Mouse (Mus musculus): ENCODE measurements around the gene Gigyf1. TPM values are rescaled to one million over a fixed set of nuclear protein-coding genes. Genes with fewer than 3 reads are reported as not detected.

Gigyf1 gene
- polyA plus RNA-seq, 1 experiment, result 9.6 TPM

- no peak for DNase-seq (ENCODE audit: low read depth, low spot score)
- WGBS, result 70% methylated on average over 6 of the region's 6 CpGs
Observed at GRCm38 (mm10) chr5:137565744-137566143, 47.4 kb downstream of the Gigyf1 start.

DNA sequence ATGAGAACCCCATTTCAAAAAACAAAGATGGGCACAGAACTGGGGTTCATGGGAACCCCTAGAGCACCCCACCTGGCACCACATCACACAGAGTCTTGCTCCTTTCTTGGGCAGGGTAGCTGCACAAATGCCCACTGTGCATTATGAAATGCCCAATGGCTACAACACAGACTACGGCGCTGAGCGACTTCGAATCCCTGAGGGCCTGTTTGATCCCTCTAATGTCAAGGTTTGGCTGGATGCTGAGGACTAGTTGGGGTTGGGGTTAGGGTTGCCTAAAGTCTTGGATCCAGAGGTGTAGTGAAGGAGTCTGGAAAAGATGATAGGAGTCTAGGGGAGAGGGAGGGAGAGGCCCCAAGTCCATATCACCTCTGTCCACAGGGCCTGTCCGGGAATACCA lies 48.1 kb downstream of the Gigyf1 start:
- WGBS, result 94% methylated on average over 5 of the region's 5 CpGs
- DNase-seq (ENCODE audit: low read depth, low spot score), result no peak

- DNase-seq (ENCODE audit: low read depth, low spot score), result no peak
- whole genome bisulfite sequencing, result 78% methylated on average over 8 of the region's 8 CpGs
Observed at GRCm38 (mm10) chr5:137568223-137568798, 50.0 kb downstream of the Gigyf1 start.

DNA sequence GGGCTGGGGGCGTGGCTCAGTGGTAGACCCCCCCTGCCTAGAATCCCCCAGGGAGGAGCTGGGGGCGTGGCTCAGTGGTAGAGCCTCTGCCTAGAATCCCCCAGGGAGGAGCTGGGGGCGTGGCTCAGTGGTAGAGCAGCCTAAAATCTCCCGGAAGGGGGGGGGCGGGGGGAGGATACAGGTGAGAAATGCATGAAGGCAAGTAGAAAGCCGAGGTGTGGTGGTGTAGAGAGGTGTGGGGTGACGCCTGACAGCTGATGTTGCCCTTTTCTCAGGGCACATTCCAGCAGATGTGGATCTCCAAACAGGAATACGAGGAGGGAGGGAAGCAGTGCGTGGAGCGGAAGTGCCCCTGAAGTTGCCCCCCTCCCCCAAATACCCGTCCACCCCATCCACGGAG lies 50.7 kb downstream of the Gigyf1 start:
- WGBS, result 63% methylated on average over 12 of the region's 12 CpGs
- no peak for DNase-seq (ENCODE audit: low read depth, low spot score)

DNA sequence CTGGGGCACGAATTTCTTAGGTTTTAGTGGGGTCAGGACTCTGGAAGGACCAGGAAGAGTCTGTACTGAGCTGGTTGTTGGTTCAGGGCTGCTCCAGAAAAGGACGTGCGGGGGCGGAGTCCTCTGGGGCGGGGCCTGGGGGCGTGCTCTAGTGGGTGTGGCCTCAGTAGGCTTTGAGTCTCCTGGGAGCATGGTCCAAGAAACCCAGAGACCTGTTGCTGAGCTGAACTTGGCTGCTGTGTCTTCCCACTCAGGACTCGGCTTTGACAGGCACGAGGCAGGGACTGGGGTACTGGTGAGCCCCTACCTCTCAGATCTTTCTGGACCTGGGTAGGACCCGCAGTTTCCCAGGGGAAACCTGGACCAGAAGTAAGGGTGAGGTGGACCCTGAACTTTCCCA lies 51.3 kb downstream of the Gigyf1 start, which contains the start of gene Tfr2:
Tfr2 (plus strand) TSS at position 176 of the 400 bp plus-strand sequence.
- peak; percentile 32 for DNase-seq (ENCODE audit: low read depth, low spot score)
- 10% methylated on average over 9 of the region's 9 CpGs for WGBS

DNA sequence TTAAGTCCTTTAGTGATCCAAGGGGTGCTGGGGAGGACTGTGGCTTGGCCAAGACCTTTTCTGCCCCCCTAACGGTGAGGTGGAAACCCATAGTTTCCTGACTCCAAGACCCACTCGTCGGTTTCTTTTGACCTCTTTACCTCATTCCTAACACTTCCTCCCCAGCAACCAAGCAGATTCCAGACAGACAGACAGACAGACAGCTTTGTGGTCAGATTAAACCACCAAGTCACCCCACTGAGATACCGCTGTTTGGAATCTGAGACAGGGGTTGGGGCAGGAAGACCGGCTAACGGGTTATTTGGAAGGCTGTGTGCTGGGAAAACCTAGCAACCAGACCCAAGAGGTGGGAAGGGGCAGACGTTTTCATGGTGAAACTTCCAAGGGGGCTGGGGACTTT lies 51.8 kb downstream of the Gigyf1 start:
- DNase-seq (ENCODE audit: low read depth, low spot score), result no peak
- 62% methylated on average over 7 of the region's 7 CpGs for WGBS

DNA sequence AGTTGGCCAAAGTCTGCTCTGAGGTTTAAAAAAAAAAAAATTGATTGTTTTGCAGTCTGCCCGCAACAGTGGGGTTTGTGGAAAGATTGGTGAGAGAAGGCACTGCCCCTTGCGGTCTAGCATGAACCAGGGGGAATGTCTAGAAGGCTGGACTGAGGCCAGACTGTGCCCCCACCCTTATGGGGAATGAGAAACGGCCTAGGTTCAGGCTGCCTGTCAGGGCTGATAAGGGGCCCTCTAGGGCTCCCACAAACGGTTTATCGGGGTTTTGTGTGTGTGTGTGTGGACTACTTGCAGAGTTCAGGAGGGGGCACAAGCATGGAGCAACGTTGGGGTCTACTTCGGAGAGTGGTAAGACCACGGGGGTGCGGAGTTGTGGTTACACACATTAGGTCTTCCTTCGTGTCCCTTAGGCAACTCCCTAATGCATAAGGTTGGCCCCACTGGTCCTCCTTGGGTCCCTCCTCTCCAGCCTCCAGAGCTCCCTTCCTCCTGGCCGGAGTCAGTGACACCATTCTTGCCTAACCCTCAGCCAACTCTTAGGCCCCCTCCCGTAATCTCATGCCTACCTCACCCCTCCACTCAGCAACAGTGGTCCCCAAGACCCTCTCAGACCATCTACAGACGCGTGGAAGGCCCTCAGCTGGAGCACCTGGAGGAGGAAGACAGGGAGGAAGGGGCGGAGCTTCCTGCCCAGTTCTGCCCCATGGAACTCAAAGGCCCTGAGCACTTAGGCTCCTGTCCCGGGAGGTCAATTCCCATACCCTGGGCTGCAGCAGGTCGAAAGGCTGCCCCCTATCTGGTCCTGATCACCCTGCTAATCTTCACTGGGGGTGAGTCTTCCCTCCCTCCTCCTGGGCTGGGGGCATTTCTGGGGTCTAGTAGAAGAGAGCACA lies 52.6 kb downstream of the Gigyf1 start:
- no peak for DNase-seq (ENCODE audit: low read depth, low spot score)
- 75% methylated on average over 17 of the region's 17 CpGs for WGBS

GRCm38 (mm10) chr5:137574470-137574901 lies 56.1 kb downstream of the Gigyf1 start:
- no peak for DNase-seq (ENCODE audit: low read depth, low spot score)
- 12% methylated on average over 27 of the region's 27 CpGs for WGBS

Other genes starting within 250 kb of the Gigyf1 start
- 5.2 and 6.9 TPM in 2 replicates for gene Ache, start 231.0 kb upstream of the Gigyf1 start, polyA plus RNA-seq (2012; rRNA removed)
- 10.4 and 13.2 TPM in 2 replicates for gene Ufsp1, start 223.9 kb upstream of the Gigyf1 start, polyA plus RNA-seq (2012; rRNA removed)
- 99.8 and 108 TPM in 2 replicates for gene Srrt, start 210.9 kb upstream of the Gigyf1 start, polyA plus RNA-seq (2012; rRNA removed)
- gene Trip6, start 204.1 kb upstream of the Gigyf1 start, polyA plus RNA-seq (2012; rRNA removed), result 11.4 and 12.7 TPM in 2 replicates
- 9.6 and 13.0 TPM in 2 replicates for gene Slc12a9, start 185.0 kb upstream of the Gigyf1 start, polyA plus RNA-seq (2012; rRNA removed)
- gene Ephb4, start 168.4 kb upstream of the Gigyf1 start, polyA plus RNA-seq (2012; rRNA removed), result 36.5 and 43.7 TPM in 2 replicates
- gene Zan, start 41.5 kb upstream of the Gigyf1 start, polyA plus RNA-seq (2012; rRNA removed), result 1.4 and 2.8 TPM in 2 replicates
- 46.9 and 57.9 TPM in 2 replicates for gene Pop7, start 16.0 kb upstream of the Gigyf1 start, polyA plus RNA-seq (2012; rRNA removed)
- not detected in 2 replicates for gene Epo, start 14.7 kb downstream of the Gigyf1 start, polyA plus RNA-seq (2012; rRNA removed)
- 967 and 1,025 TPM in 2 replicates for gene Gnb2, start 15.0 kb downstream of the Gigyf1 start, polyA plus RNA-seq (2012; rRNA removed)
- gene Actl6b, start 35.0 kb downstream of the Gigyf1 start, polyA plus RNA-seq (2012; rRNA removed), result 0.46 and 0.77 TPM in 2 replicates
- gene Tfr2, start 51.3 kb downstream of the Gigyf1 start, polyA plus RNA-seq (2012; rRNA removed), result 0.17 and 0.21 TPM in 2 replicates
- 69.4 and 80.2 TPM in 2 replicates for gene Mospd3, start 82.5 kb downstream of the Gigyf1 start, polyA plus RNA-seq (2012; rRNA removed)
- 41.4 and 42.7 TPM in 2 replicates for gene Pcolce, start 95.2 kb downstream of the Gigyf1 start, polyA plus RNA-seq (2012; rRNA removed)
- 0.25 and 0.37 TPM in 2 replicates for gene Fbxo24, start 110.5 kb downstream of the Gigyf1 start, polyA plus RNA-seq (2012; rRNA removed)
- gene Lrch4, start 110.6 kb downstream of the Gigyf1 start, polyA plus RNA-seq (2012; rRNA removed), result 25.5 and 43.8 TPM in 2 replicates
- gene Gm20605, start 110.6 kb downstream of the Gigyf1 start, polyA plus RNA-seq (2012; rRNA removed), result 16.2 and 24.0 TPM in 2 replicates
- gene Sap25, start 122.8 kb downstream of the Gigyf1 start, polyA plus RNA-seq (2012; rRNA removed), result 67.0 and 85.5 TPM in 2 replicates
- 0.71 and 0.90 TPM in 2 replicates for gene Irs3, start 127.2 kb downstream of the Gigyf1 start, polyA plus RNA-seq (2012; rRNA removed)
- 11.9 and 14.8 TPM in 2 replicates for gene Agfg2, start 166.2 kb downstream of the Gigyf1 start, polyA plus RNA-seq (2012; rRNA removed)
- gene Nyap1, start 223.1 kb downstream of the Gigyf1 start, polyA plus RNA-seq (2012; rRNA removed), result 5.0 and 8.0 TPM in 2 replicates
- gene Tsc22d4, start 227.2 kb downstream of the Gigyf1 start, polyA plus RNA-seq (2012; rRNA removed), result 121 and 125 TPM in 2 replicates